Mouse (Mus musculus): Measurements from ENCODE around the gene Olfr575. TPM values are rescaled to one million over a fixed set of nuclear protein-coding genes. Genes with fewer than 3 reads are reported as not detected.

Gene Olfr575
- total RNA-seq (2022) = not detected

DNA sequence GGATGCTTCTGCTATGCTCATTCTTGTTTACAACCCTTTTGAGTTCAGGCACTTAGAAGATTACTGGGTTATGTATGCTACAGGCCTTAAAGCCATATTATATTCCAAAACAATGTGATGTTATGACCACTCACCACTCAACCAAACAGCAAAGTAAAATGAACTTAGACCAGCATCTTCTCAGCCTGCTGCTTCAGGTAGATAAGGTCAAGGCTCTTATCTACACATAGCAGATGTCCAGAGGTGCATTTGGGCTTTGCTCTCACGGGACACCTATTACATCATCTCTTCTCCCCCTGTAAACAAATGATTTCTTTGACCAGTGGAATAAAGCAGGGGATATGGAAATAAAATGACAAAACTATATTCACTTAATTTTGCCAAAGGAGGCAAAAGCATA, at the start of gene Olfr575:
Olfr575 (minus strand) TSS at position 183 of the 400 bp plus-strand sequence.
- DNase-seq (ENCODE audit: low spot score in 2 of 2) = no peak

DNA sequence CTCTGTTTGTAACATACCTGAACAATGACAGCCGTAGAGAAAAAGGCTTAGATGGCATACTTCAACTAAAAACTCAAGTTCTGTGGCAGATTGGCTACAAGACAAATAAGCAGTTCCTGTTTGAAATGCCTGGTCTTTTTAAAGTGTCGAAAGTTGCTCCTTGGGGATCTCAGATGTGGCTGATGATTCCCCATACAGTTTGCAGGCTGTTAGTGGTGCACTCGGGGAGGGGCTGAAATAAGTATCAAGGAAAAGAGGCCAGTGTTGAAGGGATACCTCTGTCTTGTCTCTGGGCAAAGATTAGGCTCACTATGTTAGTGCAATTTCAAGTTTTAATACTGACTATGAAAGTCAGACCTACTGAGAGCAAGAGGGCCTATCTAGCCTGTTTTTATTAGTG, 30.6 kb upstream of the Olfr575 start, which contains the start of gene Olfr578:
Olfr578 (minus strand) TSS at position 101 of the 400 bp plus-strand sequence.
- no peak for DNase-seq (ENCODE audit: low spot score in 2 of 2)

DNA sequence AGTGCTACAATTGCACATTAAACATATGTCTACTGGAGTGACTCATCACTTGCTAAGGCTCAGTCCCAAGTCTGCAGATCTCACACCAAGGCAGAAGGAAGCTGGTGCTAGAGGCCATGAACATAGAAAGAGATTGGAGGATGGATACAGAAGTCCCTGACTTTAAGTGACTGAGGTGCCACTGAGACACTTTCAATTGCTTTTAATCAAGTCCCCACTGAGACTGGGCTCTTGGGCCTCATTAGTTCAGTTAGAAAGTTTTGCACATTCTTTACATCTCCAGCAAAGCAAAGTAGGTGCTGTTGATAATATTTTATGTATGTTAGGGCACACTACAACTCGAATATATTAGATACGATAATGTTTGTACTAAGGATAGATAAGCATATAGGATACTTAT, 17.3 kb upstream of the Olfr575 start, which contains the start of gene Olfr577:
Olfr577 (minus strand) TSS at position 101 of the 400 bp plus-strand sequence.
- no peak for DNase-seq (ENCODE audit: low spot score in 2 of 2)

DNA sequence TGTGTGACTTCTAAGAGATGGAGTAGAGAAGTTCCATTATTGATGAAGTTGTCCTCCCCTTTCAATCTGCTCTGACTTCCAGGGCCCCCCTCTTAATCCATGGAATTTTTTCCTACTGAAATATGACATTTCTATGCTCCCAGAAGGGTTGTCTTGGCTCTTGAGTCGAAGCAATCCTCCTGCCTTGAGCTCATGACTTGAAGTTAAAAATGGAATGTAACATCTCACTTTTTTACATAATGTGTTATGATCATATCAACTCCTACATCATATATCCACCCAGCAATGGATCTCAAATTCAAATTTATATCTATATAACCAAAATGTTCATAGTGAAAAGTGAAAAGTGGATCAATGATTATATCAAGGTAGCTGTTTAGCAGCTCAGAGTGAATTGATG, 15.8 kb upstream of the Olfr575 start:
- DNase-seq (ENCODE audit: low spot score in 2 of 2) = no peak

DNA sequence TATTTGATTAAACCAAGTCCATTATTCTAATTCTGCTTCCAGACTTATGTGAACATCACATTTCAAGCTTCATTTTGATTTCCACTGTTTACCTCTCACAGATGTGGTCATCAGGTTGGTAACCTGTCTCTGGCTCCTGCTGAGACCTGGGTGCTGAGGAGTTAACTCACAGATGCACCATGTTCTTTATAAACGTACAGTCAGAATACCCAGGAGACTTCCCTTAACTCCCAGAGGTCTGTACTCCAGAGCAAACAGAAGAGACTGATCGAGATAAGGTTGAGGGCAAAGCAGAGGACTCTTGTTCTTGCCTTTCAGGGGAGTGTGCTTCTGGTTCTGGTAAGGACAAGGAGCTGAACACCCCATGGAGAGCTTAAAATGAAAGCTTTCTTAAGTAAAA, 3.8 kb upstream of the Olfr575 start, which contains the start of gene Olfr576:
Olfr576 (plus strand) TSS at position 301 of the 400 bp plus-strand sequence.
- no peak for DNase-seq (ENCODE audit: low spot score in 2 of 2)

DNA sequence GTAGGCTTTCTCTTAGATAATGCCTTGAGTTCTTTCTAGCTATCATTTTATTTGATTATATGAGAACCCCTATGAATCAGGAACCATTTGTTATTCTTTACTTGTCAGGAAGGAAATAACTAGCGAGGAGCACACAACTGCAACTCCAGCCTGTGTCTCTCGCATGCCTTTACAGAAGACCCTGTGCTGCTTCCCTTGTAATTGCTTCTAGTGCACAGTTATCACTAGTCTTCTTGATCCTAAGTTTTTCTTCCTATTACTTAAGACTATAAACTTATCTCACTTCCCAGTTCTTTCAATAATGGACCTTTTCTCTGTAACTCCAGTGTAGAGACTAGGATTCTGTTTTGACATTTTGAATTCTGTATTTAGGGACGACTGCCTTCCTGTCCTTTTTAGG, 438 bp downstream of the Olfr575 start:
- no peak for DNase-seq (ENCODE audit: low spot score in 2 of 2)

DNA sequence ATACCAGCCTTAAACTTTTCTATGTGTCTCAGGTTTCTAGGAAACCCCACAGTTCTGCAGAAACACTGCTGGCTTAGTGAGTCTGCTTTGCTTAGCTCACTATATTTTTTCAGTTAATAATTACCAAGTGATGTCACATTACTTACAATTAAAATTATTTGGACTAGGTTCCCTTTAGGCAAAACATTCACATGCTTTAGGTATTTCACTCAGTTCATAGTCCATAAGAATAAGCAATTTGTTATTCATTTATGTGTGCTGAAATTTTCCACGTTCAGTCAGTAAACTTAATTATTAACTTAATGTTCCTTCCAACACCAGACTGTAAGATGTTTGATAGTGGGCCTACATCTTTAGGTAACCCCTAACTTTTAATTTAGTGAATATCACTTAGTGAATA, 7.8 kb downstream of the Olfr575 start:
- DNase-seq (ENCODE audit: low spot score in 2 of 2) = no peak

DNA sequence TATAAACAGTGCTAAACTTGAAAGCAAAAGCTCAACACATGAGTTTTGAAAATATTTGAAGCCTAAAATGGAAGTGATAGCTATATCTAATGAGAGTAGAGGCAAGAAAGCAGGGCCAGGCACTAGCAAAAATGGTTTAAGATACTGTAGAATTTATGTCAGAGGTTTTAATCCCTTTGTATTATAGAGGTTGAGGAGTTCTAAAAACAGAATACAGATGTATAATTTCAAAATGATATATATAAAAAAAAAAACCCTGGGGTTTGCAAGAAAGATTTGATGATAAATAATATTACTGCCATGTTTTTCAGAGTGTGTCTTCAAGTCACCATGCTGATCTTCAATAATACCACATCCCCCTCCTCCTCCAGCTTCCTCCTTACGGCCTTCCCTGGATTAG, 10.4 kb downstream of the Olfr575 start, which contains the start of gene Olfr574:
Olfr574 (plus strand) TSS at position 301 of the 400 bp plus-strand sequence.
- DNase-seq (ENCODE audit: low spot score in 2 of 2) = no peak

DNA sequence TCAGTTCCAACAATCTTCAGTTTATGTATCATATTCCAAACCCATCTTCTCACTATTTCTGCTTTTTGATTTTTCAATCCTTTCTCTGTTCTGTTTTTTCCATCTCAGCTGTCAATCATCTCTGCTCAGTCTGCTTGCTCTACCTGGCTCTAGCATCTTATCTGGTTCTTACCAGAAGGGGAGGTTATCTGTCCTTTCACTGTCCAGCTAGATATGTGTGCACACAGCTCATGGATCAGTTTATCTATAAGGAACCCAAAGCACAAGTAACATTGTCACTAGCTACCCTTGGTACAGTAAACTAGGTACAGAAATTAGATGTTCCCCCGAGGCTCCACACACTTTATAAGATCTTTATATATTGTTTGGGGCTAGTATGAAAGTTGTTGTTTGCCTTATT, 15.2 kb downstream of the Olfr575 start:
- no peak for DNase-seq (ENCODE audit: low spot score in 2 of 2)

DNA sequence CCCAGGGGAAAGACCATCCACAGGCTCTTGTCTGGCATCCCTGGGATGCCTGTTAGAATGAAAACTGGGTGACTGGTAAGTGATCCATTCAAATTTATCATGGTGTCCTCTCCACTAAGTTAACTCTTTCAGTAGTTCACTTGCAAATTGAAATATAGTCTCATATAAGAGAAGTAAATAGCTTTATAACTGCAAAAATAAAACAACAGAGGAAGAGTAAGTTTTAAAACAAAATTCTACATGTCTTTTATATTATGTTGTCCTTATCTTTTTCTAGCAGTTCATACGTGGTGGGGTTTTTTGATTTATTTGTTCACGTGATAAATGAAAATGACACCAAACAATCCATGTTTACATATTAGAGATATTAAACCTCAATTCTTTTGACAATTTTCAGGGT, 16.1 kb downstream of the Olfr575 start, which contains the start of gene Olfr573-ps1:
Olfr573-ps1 (minus strand) TSS at position 101 of the 400 bp plus-strand sequence.
- DNase-seq (ENCODE audit: low spot score in 2 of 2) = no peak

DNA sequence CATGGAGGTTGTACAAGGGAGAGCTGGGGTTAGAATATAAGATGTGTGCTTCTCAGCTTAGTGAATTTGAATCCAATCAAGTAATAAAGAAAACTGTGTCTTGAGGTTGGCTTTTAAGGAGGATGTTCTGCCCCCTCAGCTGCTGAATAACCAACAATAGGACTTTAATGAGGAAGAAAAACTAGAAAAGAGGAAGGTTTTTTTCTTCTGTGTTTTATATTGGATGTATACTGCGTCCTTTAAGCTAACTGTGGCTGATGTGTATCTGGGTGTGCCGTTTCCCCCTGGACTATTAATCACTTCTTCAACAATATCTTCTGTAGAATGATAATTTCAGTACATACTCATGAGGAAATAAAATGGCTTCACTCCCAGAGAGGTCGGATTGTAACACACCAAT, 31.5 kb downstream of the Olfr575 start:
- no peak for DNase-seq (ENCODE audit: low spot score in 2 of 2)

DNA sequence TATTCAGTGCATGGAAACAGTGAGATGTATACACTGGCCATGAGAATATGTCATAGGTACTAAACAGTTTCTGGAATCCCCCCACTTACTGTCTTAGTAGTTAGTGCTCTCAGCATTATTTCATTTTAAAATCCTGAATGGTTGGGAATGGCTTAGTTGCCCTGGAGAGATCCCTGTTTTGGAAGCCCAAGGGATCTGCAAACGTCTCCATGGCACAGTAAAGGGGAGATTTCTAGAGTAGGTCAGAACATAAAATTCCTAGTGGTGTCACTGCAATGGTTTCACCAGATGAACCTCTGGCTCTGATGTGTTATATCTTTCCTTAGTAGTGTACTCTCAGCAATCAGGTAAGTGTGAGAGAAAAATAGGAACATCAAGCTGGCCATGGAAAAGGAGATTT, 34.5 kb downstream of the Olfr575 start, which contains the start of gene Olfr572:
Olfr572 (plus strand) TSS at position 301 of the 400 bp plus-strand sequence.
- DNase-seq (ENCODE audit: low spot score in 2 of 2) = no peak

DNA sequence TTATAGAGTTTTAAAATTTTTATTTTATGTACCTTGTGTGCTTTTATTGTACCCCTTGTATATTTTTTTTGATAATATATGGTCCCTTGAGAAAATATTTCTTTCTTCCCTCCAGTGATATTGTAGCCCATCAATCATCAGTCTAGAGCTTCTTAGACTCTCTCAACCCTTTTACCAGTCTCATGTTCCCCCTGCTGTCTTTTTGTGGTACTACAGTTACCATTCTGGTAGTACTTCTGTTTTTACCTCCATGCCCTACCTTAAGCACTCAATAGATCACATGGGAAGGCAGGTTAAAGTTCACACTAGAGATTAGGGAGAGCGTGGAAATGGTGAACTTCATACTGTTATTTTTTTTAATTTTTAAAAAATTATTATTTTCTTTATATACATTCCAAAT, 38.9 kb downstream of the Olfr575 start:
- no peak for DNase-seq (ENCODE audit: low spot score in 2 of 2)

DNA sequence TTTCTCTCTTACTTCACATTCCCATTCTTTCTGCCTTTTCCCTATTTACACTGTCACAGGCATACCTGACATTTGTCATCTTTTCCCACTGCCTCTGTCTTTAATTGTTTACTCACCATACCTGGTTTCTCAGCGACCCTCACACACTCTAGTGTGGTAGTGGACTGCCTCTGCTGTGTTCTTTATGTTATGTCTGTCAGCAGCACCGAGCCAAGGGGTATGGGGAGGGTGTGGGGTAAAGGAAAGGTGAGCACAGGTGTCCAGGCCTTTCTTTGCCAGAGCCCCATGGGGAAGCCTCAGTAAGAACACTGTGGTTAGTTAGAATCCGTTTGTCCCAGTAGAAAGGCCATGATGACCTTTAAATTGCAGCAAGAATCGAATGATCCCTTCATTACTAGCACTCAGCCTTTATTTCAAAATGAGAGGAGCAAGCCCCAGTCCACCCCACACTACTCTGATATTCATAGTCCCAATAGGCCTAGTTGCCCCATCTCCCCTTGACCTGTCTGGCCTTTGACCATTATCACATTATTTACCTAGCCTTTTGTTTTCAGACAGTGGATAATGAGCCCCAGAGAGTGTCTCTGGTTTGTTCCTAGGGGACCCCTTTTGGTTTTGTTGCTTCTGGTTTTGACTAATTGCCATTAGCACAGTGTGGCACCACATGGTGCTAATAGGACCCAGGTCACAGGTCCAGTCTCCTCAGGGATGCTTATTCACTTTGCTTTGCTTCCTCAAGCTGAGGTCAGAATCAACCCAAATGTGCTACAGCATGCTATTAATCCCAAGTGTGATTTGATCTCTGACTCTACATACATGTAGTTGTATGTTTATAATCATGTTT, 41.3 kb downstream of the Olfr575 start, which contains the start of gene Olfr571:
Olfr571 (minus strand) TSS at position 505 of the 844 bp plus-strand sequence.
- DNase-seq (ENCODE audit: low spot score in 2 of 2) = no peak

DNA sequence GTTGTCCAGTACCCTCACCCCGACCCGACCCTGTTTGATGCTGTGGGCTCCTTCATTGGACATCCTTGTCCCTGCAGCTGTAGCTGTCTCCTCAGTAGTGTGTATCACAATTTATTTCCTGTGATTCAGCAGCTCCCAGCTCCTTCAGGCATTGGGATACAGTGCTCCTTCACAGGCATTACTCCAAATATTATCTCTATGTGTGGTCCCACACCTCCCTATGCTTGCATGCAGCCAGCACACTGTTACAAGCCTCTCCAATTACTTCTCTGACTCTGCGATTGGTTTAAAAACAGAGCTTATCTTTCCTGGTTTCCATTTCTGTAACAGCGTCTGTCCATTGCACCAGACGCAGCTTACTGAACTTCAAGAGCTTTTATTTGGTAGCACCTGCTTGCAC, 42.2 kb downstream of the Olfr575 start:
- DNase-seq (ENCODE audit: low spot score in 2 of 2) = no peak

DNA sequence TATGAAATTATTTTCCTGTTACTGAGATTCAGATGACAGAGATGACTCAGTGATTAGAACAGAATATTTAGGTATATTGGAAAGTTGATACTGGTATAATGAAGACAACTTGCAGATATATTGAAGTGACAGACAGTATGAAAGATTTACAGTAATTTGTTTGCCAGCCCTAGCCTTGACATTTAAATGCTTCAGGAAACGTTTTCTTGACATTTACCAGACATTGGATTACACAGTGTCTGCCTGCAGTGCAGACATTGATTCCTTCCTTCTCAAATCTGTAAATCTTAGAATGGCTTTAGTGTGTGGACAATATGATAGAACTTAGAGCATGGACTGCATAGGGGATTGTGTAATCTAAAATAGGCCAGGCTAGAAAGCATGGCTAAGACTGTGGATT, 43.3 kb downstream of the Olfr575 start:
- no peak for DNase-seq (ENCODE audit: low spot score in 2 of 2)

Other genes starting within 250 kb of the Olfr575 start
- gene Olfr33, start 239.7 kb downstream of the Olfr575 start, total RNA-seq (2022) = not detected
- gene Olfr559, start 231.3 kb downstream of the Olfr575 start, total RNA-seq (2022) = not detected
- gene Olfr560, start 199.4 kb downstream of the Olfr575 start, total RNA-seq (2022) = not detected
- under 1 TPM in 3 of 4 experiments, not detected in 1; 0.29 to 0.34 (median 0.32) TPM for gene Olfr78, start 199.3 kb downstream of the Olfr575 start, total RNA-seq (2022)
- gene Olfr561, start 187.6 kb downstream of the Olfr575 start, total RNA-seq (2022) = not detected
- gene Olfr564, start 155.3 kb downstream of the Olfr575 start, total RNA-seq (2022) = not detected
- gene Olfr566, start 100.0 kb downstream of the Olfr575 start, total RNA-seq (2022) = not detected
- gene Olfr568, start 81.7 kb downstream of the Olfr575 start, total RNA-seq (2022) = not detected
- not detected for gene Olfr569, start 67.9 kb downstream of the Olfr575 start, total RNA-seq (2022)
- not detected for gene Olfr570, start 64.2 kb downstream of the Olfr575 start, total RNA-seq (2022)
- gene Olfr571, start 41.2 kb downstream of the Olfr575 start, total RNA-seq (2022) = not detected
- not detected for gene Olfr572, start 34.4 kb downstream of the Olfr575 start, total RNA-seq (2022)
- not detected for gene Olfr573-ps1, start 16.2 kb downstream of the Olfr575 start, total RNA-seq (2022)
- not detected for gene Olfr574, start 10.3 kb downstream of the Olfr575 start, total RNA-seq (2022)
- gene Olfr576, start 3.9 kb upstream of the Olfr575 start, total RNA-seq (2022) = not detected
- not detected for gene Olfr577, start 17.2 kb upstream of the Olfr575 start, total RNA-seq (2022)
- gene Olfr578, start 30.5 kb upstream of the Olfr575 start, total RNA-seq (2022) = not detected
- not detected for gene Olfr582, start 79.2 kb upstream of the Olfr575 start, total RNA-seq (2022)
- not detected for gene Olfr583, start 92.5 kb upstream of the Olfr575 start, total RNA-seq (2022)
- not detected for gene Olfr584, start 123.1 kb upstream of the Olfr575 start, total RNA-seq (2022)
- not detected for gene Olfr585, start 138.9 kb upstream of the Olfr575 start, total RNA-seq (2022)
- gene Olfr586, start 166.9 kb upstream of the Olfr575 start, total RNA-seq (2022) = not detected
- not detected for gene Olfr588-ps1, start 182.1 kb upstream of the Olfr575 start, total RNA-seq (2022)
- not detected for gene Olfr589, start 197.6 kb upstream of the Olfr575 start, total RNA-seq (2022)
- gene Olfr591, start 219.6 kb upstream of the Olfr575 start, total RNA-seq (2022) = not detected
- not detected for gene Olfr592, start 226.0 kb upstream of the Olfr575 start, total RNA-seq (2022)